In the genomic region with DNA sequence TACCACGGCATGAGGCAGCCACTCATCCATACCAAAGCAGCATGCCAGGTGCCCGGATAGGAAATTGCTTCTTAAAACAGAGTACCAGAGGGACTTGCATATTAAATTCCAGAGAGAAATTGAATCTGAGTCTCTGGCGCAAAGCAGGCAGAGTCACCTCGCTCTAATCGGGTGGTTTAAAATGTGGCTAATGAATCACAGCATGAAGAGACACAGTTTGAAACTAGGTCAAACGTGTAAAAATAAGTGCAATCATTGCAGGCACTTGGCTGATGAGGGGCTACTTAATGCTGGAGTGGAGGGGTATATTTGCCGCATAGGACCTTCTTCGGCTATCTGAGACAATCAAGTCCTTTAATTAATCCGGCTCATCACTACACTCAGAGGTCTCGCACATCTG, we compare ENCODE assay signal across 16 mouse cellular contexts. TPM values are rescaled to one million over a fixed set of nuclear protein-coding genes. Genes with fewer than 3 reads are reported as not detected.
DNase-seq lines count a peak whose midpoint lies in the region; ATAC-seq and TF ChIP-seq lines count a peak whose summit lies in the region.
"Had no signal": no experiment of that assay in that cellular context is flagged by ENCODE, and none has a peak within 500 bp of the region (broad histone marks: within the 10 kb centered on the region; RNA-seq: fewer than 3 reads in every experiment).

No protein-coding gene starts in this region.

- H3K27ac ChIP-seq in hindbrain, embryonic 14.5 days = peak overlapping the region; percentile 16; the same call in 1 of the 2 replicates
- H3K27ac ChIP-seq in neural tube, embryonic 14.5 days (ENCODE audit: low read depth, low read length) = no peak overlapping the region
- H3K27ac ChIP-seq: gastrocnemius, adult 2 months had no signal

- no peak for TF ChIP-seq CTCF in brain, embryonic 14.5 days (IDR thresholded peaks at IDR 0.05; ENCODE audit: borderline replicate concordance, extremely low read depth, insufficient read depth, insufficient read length)

- TF ChIP-seq POLR2A in brain, embryonic 14.5 days (IDR thresholded peaks at IDR 0.05; ENCODE audit: borderline replicate concordance, extremely low read depth, insufficient read depth, insufficient read length, poor library complexity, severe bottlenecking) = no peak

- peak overlapping the region; percentile 64 for H3K9ac ChIP-seq in hindbrain, embryonic 14.5 days
- H3K9ac ChIP-seq in neural tube, embryonic 14.5 days (replicated peaks; ENCODE audit: low read depth, low read length) = peak overlapping the region; percentile 35; the same call in 1 of the 2 replicates
- H3K9ac ChIP-seq: lung, embryonic 14.5 days had no signal

- no peaks in the 10 kb centered on the region for H3K9me3 ChIP-seq in hindbrain, embryonic 14.5 days (ENCODE audit: control insufficient read depth, low read length)
- no peaks in the 10 kb centered on the region for H3K9me3 ChIP-seq in neural tube, embryonic 14.5 days (ENCODE audit: control insufficient read depth, low read length)

- no peaks in the 10 kb centered on the region for H3K27me3 ChIP-seq in hindbrain, embryonic 14.5 days (ENCODE audit: control insufficient read depth, insufficient read depth, low read length)
- H3K27me3 ChIP-seq in neural tube, embryonic 14.5 days (ENCODE audit: control insufficient read depth, insufficient read depth, low read length) = no peaks in the 10 kb centered on the region

- H3K4me3 ChIP-seq in hindbrain, embryonic 14.5 days (replicated peaks; ENCODE audit: low read length) = peak overlapping the region; percentile 37
- H3K4me3 ChIP-seq in neural tube, embryonic 14.5 days (ENCODE audit: low read depth, low read length) = peak overlapping the region; percentile 30
- H3K4me3 ChIP-seq: erythroblast, embryonic 14.5 days; gastrocnemius, adult 2 months had no signal

- no peaks in the 10 kb centered on the region for H3K36me3 ChIP-seq in hindbrain, embryonic 14.5 days (replicated peaks; ENCODE audit: control insufficient read depth, insufficient read depth)
- no peaks in the 10 kb centered on the region for H3K36me3 ChIP-seq in neural tube, embryonic 14.5 days (ENCODE audit: control insufficient read depth, insufficient read depth, low read length)

- H3K4me1 ChIP-seq in hindbrain, embryonic 14.5 days (replicated peaks; ENCODE audit: control insufficient read depth, insufficient read depth, low read length) = peaks cover 25% of the 10 kb centered on the region
- H3K4me1 ChIP-seq in neural tube, embryonic 14.5 days (ENCODE audit: control insufficient read depth, insufficient read depth, low read length) = peaks cover 5% of the 10 kb centered on the region; the same call in 1 of the 2 replicates

- DNase-seq in left cerebral cortex, postnatal 25 days (ENCODE audit: low spot score in 2 of 2) = peak; percentile 5 to 18
- DNase-seq in left cerebral cortex, adult 18-20 months (ENCODE audit: low spot score in 2 of 2) = no peak
- DNase-seq in brain, embryonic 14.5 days (ENCODE audit: low read depth) = peak; percentile 58
- no peak for DNase-seq in hindbrain, embryonic 14.5 days (ENCODE audit: low spot score)
- no peak for DNase-seq in spleen, postnatal 14 days (ENCODE audit: low spot score in 2 of 2)
- no peak for DNase-seq in cerebellum, adult 9-11 months
- no peak for DNase-seq in cerebellum, adult 11-12 months
- DNase-seq: gastrocnemius, adult 2 months; heart, postnatal 36 days; lung, embryonic 14.5 days; spleen, adult 18-20 months had no signal

- WGBS in hindbrain, embryonic 14.5 days = 34% methylated on average over 10 of the region's 10 CpGs
- 29% methylated on average over 10 of the region's 10 CpGs for WGBS in neural tube, embryonic 14.5 days

- intact Hi-C loops in left cerebral cortex, postnatal 25 days (cut with DNase I) = loop anchor here (5.0 to 10.0 kb wide), 2 partner anchors 106 to 479 kb away; no protein-coding TSS in a partner anchor

- peak overlapping the region; percentile 52 for H3K4me2 ChIP-seq in hindbrain, embryonic 14.5 days (replicated peaks)
- H3K4me2 ChIP-seq in neural tube, embryonic 14.5 days (ENCODE audit: low read depth, low read length) = peak overlapping the region; percentile 45
- H3K4me2 ChIP-seq: lung, embryonic 14.5 days had no signal

- no peak for ATAC-seq in hindbrain, embryonic 14.5 days (ENCODE audit: low FRiP score)
- peak; percentile 26; the same call in 1 of the 2 replicates for ATAC-seq in neural tube, embryonic 14.5 days (ENCODE audit: low read depth)
- ATAC-seq: CD4-positive, CD25-positive, alpha-beta regulatory T cell, adult 4 months had no signal

RNA-seq across cellular contexts. Expression of a gene that starts 1.6 kb away (rescaled TPM):
- 1 to 10 TPM; 1.7 to 1.9 TPM for total RNA-seq in left cerebral cortex, postnatal 25 days (2021)
- 1 to 10 TPM in 1 of 2 experiments, under 1 TPM in 1; 0.95 to 1.1 TPM for total RNA-seq in left cerebral cortex, adult 18-20 months (2021)
- polyA plus RNA-seq in brain, embryonic 14.5 days (2012; rRNA removed) = 6.5 and 9.5 TPM in 2 replicates
- polyA plus RNA-seq in hindbrain, embryonic 14.5 days (2014; fragmentation: Nextera tagmentation; extraction: Ambion mirVana) = 2.8 and 3.5 TPM in 2 replicates
- polyA plus RNA-seq in neural tube, embryonic 14.5 days (2014; fragmentation: Nextera tagmentation; extraction: Ambion mirVana) = 2.0 and 4.6 TPM in 2 replicates
- total RNA-seq: adrenal gland, adult 18-20 months; heart, adult 8-10 months; heart, postnatal 36 days had no signal
- polyA plus RNA-seq: erythroblast, embryonic 14.5 days; lung, embryonic 14.5 days had no signal

Comparison
In these comparisons a context has a peak if more than half of its experiments do, and no peak if none do; other contexts are left out.
1. DNase-seq: peak in left cerebral cortex, postnatal 25 days (2 of 2) and brain, embryonic 14.5 days (single experiment); none in left cerebral cortex, adult 18-20 months (0 of 2), hindbrain, embryonic 14.5 days (single experiment), spleen, postnatal 14 days (0 of 2), cerebellum, adult 9-11 months (single experiment) and cerebellum, adult 11-12 months (single experiment).